ENCODE assay signal across 28 mouse cellular contexts in genomic region chr7:78145251-78145650, GRCm38 (mm10).
DNase-seq lines count a peak whose midpoint lies in the region; ATAC-seq lines count a peak whose summit lies in the region.
"Had no signal": no experiment of that assay in that cellular context is flagged by ENCODE, and none has a peak within 500 bp of the region (broad histone marks: within the 10 kb centered on the region; RNA-seq: fewer than 3 reads in every experiment).

No protein-coding gene starts in this region.

- H3K9me3 ChIP-seq in hindbrain, embryonic 11.5 days (ENCODE audit: control insufficient read depth, low read length) = no peaks in the 10 kb centered on the region
- H3K9me3 ChIP-seq in hindbrain, embryonic 16.5 days (ENCODE audit: control insufficient read depth, low read length) = no peaks in the 10 kb centered on the region
- H3K9me3 ChIP-seq in midbrain, embryonic 13.5 days = no peaks in the 10 kb centered on the region
- no peaks in the 10 kb centered on the region for H3K9me3 ChIP-seq in midbrain, embryonic 11.5 days (ENCODE audit: control insufficient read depth, low read length)
- no peaks in the 10 kb centered on the region for H3K9me3 ChIP-seq in hindbrain, embryonic 14.5 days (ENCODE audit: control insufficient read depth, low read length)
- H3K9me3 ChIP-seq: embryonic facial prominence, embryonic 12.5 days; heart, embryonic 10.5 days; heart, embryonic 15.5 days; limb, embryonic 12.5 days; liver, embryonic 15.5 days; midbrain, embryonic 12.5 days had no signal

- ATAC-seq in hindbrain, embryonic 11.5 days (ENCODE audit: low FRiP score) = peak; percentile 86
- no peak for ATAC-seq in hindbrain, embryonic 16.5 days
- 0 out of 2 replicates have a peak, but pooled peaks have one; percentile 60 for ATAC-seq in midbrain, embryonic 13.5 days
- no peak for ATAC-seq in midbrain, embryonic 11.5 days (ENCODE audit: low FRiP score)
- ATAC-seq in hindbrain, embryonic 14.5 days (ENCODE audit: low FRiP score) = no peak
- ATAC-seq: intestine, embryonic 16.5 days had no signal

- H3K27me3 ChIP-seq in hindbrain, embryonic 11.5 days (ENCODE audit: control insufficient read depth, insufficient read depth, low read length) = no peaks in the 10 kb centered on the region
- H3K27me3 ChIP-seq in hindbrain, embryonic 16.5 days (replicated peaks; ENCODE audit: control insufficient read depth, insufficient read depth, low read length) = no peaks in the 10 kb centered on the region
- no peaks in the 10 kb centered on the region for H3K27me3 ChIP-seq in midbrain, embryonic 13.5 days
- no peaks in the 10 kb centered on the region for H3K27me3 ChIP-seq in midbrain, embryonic 11.5 days (ENCODE audit: control insufficient read depth, insufficient read depth, low read length)
- H3K27me3 ChIP-seq in hindbrain, embryonic 14.5 days (ENCODE audit: control insufficient read depth, insufficient read depth, low read length) = no peaks in the 10 kb centered on the region
- H3K27me3 ChIP-seq: CH12.LX; embryonic facial prominence, embryonic 12.5 days; heart, embryonic 15.5 days; limb, embryonic 12.5 days; liver, embryonic 15.5 days; midbrain, embryonic 12.5 days had no signal

- H3K9ac ChIP-seq in hindbrain, embryonic 11.5 days (ENCODE audit: low read depth, low read length) = no peak overlapping the region
- no peak overlapping the region for H3K9ac ChIP-seq in hindbrain, embryonic 16.5 days (ENCODE audit: low read depth, low read length)
- no peak overlapping the region for H3K9ac ChIP-seq in midbrain, embryonic 13.5 days (replicated peaks)
- no peak overlapping the region for H3K9ac ChIP-seq in midbrain, embryonic 11.5 days (ENCODE audit: low read length)
- H3K9ac ChIP-seq in hindbrain, embryonic 14.5 days = no peak overlapping the region
- H3K9ac ChIP-seq: embryonic facial prominence, embryonic 12.5 days; heart, embryonic 15.5 days; limb, embryonic 12.5 days; liver, embryonic 15.5 days; lung, embryonic 14.5 days; midbrain, embryonic 12.5 days had no signal

- 37% methylated on average over 4 of the region's 4 CpGs for WGBS in hindbrain, embryonic 11.5 days
- 21% methylated on average over 4 of the region's 4 CpGs for WGBS in hindbrain, embryonic 16.5 days
- 32% methylated on average over 4 of the region's 4 CpGs for WGBS in midbrain, embryonic 13.5 days
- 42% methylated on average over 4 of the region's 4 CpGs for WGBS in midbrain, embryonic 11.5 days
- 26% methylated on average over 4 of the region's 4 CpGs for WGBS in hindbrain, embryonic 14.5 days

- DNase-seq in embryo, embryonic 10.5 days (ENCODE audit: low spot score) = peak; percentile 10
- DNase-seq in embryo, embryonic 10 days (ENCODE audit: low spot score) = no peak
- DNase-seq in hindbrain, embryonic 11.5 days (ENCODE audit: low spot score) = peak; percentile 35
- no peak for DNase-seq in midbrain, embryonic 11.5 days (ENCODE audit: low spot score, missing footprints)
- DNase-seq in hindbrain, embryonic 14.5 days (ENCODE audit: low spot score) = no peak
- no peak for DNase-seq in lung, postnatal 10 days
- DNase-seq: adrenal gland, adult 8-10 months; cerebellum, adult 8-10 months; cerebellum, postnatal 25 days; embryo, embryonic 11 days; gastrocnemius, postnatal 25 days; heart, adult 11 months; kidney, postnatal 10 days; lung, embryonic 14.5 days; right cerebral cortex, postnatal 25 days; thymus, adult 18-20 months; thymus, postnatal 25 days had no signal

- no peak overlapping the region for H3K4me3 ChIP-seq in hindbrain, embryonic 11.5 days (ENCODE audit: low read depth, low read length)
- no peak overlapping the region for H3K4me3 ChIP-seq in hindbrain, embryonic 16.5 days (ENCODE audit: low read length)
- H3K4me3 ChIP-seq in midbrain, embryonic 13.5 days (replicated peaks) = no peak overlapping the region
- no peak overlapping the region for H3K4me3 ChIP-seq in midbrain, embryonic 11.5 days (ENCODE audit: low read depth, low read length)
- H3K4me3 ChIP-seq in hindbrain, embryonic 14.5 days (replicated peaks; ENCODE audit: low read length) = no peak overlapping the region
- H3K4me3 ChIP-seq: embryonic facial prominence, embryonic 12.5 days; heart, embryonic 10.5 days; heart, embryonic 15.5 days; limb, embryonic 12.5 days; liver, embryonic 15.5 days; midbrain, embryonic 12.5 days had no signal

- H3K36me3 ChIP-seq in hindbrain, embryonic 11.5 days (ENCODE audit: control insufficient read depth, insufficient read depth, low read length) = no peaks in the 10 kb centered on the region
- no peaks in the 10 kb centered on the region for H3K36me3 ChIP-seq in hindbrain, embryonic 16.5 days (ENCODE audit: control insufficient read depth, insufficient read depth, low read length)
- no peaks in the 10 kb centered on the region for H3K36me3 ChIP-seq in midbrain, embryonic 13.5 days
- no peaks in the 10 kb centered on the region for H3K36me3 ChIP-seq in midbrain, embryonic 11.5 days (ENCODE audit: control insufficient read depth, insufficient read depth, low read length)
- no peaks in the 10 kb centered on the region for H3K36me3 ChIP-seq in hindbrain, embryonic 14.5 days (replicated peaks; ENCODE audit: control insufficient read depth, insufficient read depth)
- H3K36me3 ChIP-seq: embryonic facial prominence, embryonic 12.5 days; heart, embryonic 10.5 days; heart, embryonic 15.5 days; limb, embryonic 12.5 days; liver, embryonic 15.5 days; midbrain, embryonic 12.5 days had no signal

- no peak overlapping the region for H3K4me2 ChIP-seq in hindbrain, embryonic 11.5 days (replicated peaks; ENCODE audit: low read depth, low read length)
- H3K4me2 ChIP-seq in hindbrain, embryonic 16.5 days (ENCODE audit: low read length) = no peak overlapping the region
- no peak overlapping the region for H3K4me2 ChIP-seq in midbrain, embryonic 13.5 days (replicated peaks)
- no peak overlapping the region for H3K4me2 ChIP-seq in midbrain, embryonic 11.5 days
- H3K4me2 ChIP-seq in hindbrain, embryonic 14.5 days (replicated peaks) = no peak overlapping the region
- H3K4me2 ChIP-seq: embryonic facial prominence, embryonic 12.5 days; heart, embryonic 15.5 days; limb, embryonic 12.5 days; liver, embryonic 15.5 days; lung, embryonic 14.5 days; midbrain, embryonic 12.5 days had no signal

- H3K4me1 ChIP-seq in hindbrain, embryonic 11.5 days (replicated peaks; ENCODE audit: control insufficient read depth, insufficient read depth, low read length) = no peaks in the 10 kb centered on the region
- no peaks in the 10 kb centered on the region for H3K4me1 ChIP-seq in hindbrain, embryonic 16.5 days (ENCODE audit: control insufficient read depth, insufficient read depth, low read depth, low read length)
- H3K4me1 ChIP-seq in midbrain, embryonic 13.5 days (replicated peaks) = no peaks in the 10 kb centered on the region; the same call in 1 of the 2 replicates
- H3K4me1 ChIP-seq in midbrain, embryonic 11.5 days (ENCODE audit: control insufficient read depth, insufficient read depth, low read length) = no peaks in the 10 kb centered on the region
- H3K4me1 ChIP-seq in hindbrain, embryonic 14.5 days (replicated peaks; ENCODE audit: control insufficient read depth, insufficient read depth, low read length) = no peaks in the 10 kb centered on the region
- H3K4me1 ChIP-seq: embryonic facial prominence, embryonic 12.5 days; heart, embryonic 10.5 days; heart, embryonic 15.5 days; limb, embryonic 12.5 days; liver, embryonic 15.5 days; midbrain, embryonic 12.5 days had no signal

- H3K27ac ChIP-seq in hindbrain, embryonic 11.5 days (ENCODE audit: low read depth, low read length) = 0 out of 2 replicates have a peak overlapping the region, but pooled peaks have one; percentile 14
- H3K27ac ChIP-seq in hindbrain, embryonic 16.5 days (ENCODE audit: low read depth, low read length) = no peak overlapping the region
- no peak overlapping the region for H3K27ac ChIP-seq in midbrain, embryonic 13.5 days
- H3K27ac ChIP-seq in midbrain, embryonic 11.5 days (ENCODE audit: low read depth, low read length) = no peak overlapping the region
- 0 out of 2 replicates have a peak overlapping the region, but pooled peaks have one; percentile 11 for H3K27ac ChIP-seq in hindbrain, embryonic 14.5 days
- H3K27ac ChIP-seq: embryonic facial prominence, embryonic 12.5 days; heart, embryonic 10.5 days; heart, embryonic 15.5 days; limb, embryonic 12.5 days; liver, embryonic 15.5 days; midbrain, embryonic 12.5 days; stomach, postnatal 0 days had no signal

Comparison
In these comparisons a context has a peak if more than half of its experiments do, and no peak if none do; other contexts are left out.
1. DNase-seq: peak in embryo, embryonic 10.5 days (single experiment) and hindbrain, embryonic 11.5 days (single experiment); none in embryo, embryonic 10 days (single experiment), midbrain, embryonic 11.5 days (single experiment), hindbrain, embryonic 14.5 days (single experiment) and lung, postnatal 10 days (single experiment).
2. ATAC-seq: peak in hindbrain, embryonic 11.5 days (single experiment) and midbrain, embryonic 13.5 days (single experiment); none in hindbrain, embryonic 16.5 days (single experiment), midbrain, embryonic 11.5 days (single experiment) and hindbrain, embryonic 14.5 days (single experiment).
3. H3K27ac ChIP-seq: peak in hindbrain, embryonic 11.5 days (single experiment) and hindbrain, embryonic 14.5 days (single experiment); none in hindbrain, embryonic 16.5 days (single experiment), midbrain, embryonic 13.5 days (single experiment) and midbrain, embryonic 11.5 days (single experiment).